Mouse (Mus musculus): ENCODE data around the gene Pjvk. TPM values are rescaled to one million over a fixed set of nuclear protein-coding genes. Genes with fewer than 3 reads are reported as not detected.

Pjvk gene
- polyA plus RNA-seq, 1 experiment from 2014 or later: 1.0 TPM

GRCm38 (mm10) chr2:76639637-76640036 is 8.6 kb upstream of the Pjvk start:
- Histone ChIP-seq H3K9ac (replicated peaks) (no peak overlapping the region), H3K4me3 (no peak overlapping the region), H3K4me2 (replicated peaks) (no peak overlapping the region), H3K27ac (replicated peaks) (no peak overlapping the region), H3K9me3 (no peaks in the 10 kb centered on the region), H3K27me3 (no peaks in the 10 kb centered on the region), H3K4me1 (no peaks in the 10 kb centered on the region; the same call in 1 of the 2 replicates), H3K36me3 (peaks cover 81% of the 10 kb centered on the region)
- 99% methylated on average over 2 of the region's 2 CpGs for WGBS
- ATAC-seq (ENCODE audit: low FRiP score, low read depth): no peak

GRCm38 (mm10) chr2:76643801-76644200 is 4.5 kb upstream of the Pjvk start:
- Histone ChIP-seq H3K4me1 (peaks cover 13% of the 10 kb centered on the region), H3K36me3 (peaks cover 46% of the 10 kb centered on the region), H3K4me2 (replicated peaks) (no peak overlapping the region), H3K27ac (replicated peaks) (no peak overlapping the region), H3K9me3 (no peaks in the 10 kb centered on the region), H3K9ac (replicated peaks) (no peak overlapping the region), H3K4me3 (no peak overlapping the region), H3K27me3 (no peaks in the 10 kb centered on the region)
- ATAC-seq (ENCODE audit: low FRiP score, low read depth): no peak

GRCm38 (mm10) chr2:76647441-76647869 is 821 bp upstream of the Pjvk start:
- H3K27me3 ChIP-seq: no peaks in the 10 kb centered on the region
- ATAC-seq (ENCODE audit: low FRiP score, low read depth): peak; percentile 69

DNA sequence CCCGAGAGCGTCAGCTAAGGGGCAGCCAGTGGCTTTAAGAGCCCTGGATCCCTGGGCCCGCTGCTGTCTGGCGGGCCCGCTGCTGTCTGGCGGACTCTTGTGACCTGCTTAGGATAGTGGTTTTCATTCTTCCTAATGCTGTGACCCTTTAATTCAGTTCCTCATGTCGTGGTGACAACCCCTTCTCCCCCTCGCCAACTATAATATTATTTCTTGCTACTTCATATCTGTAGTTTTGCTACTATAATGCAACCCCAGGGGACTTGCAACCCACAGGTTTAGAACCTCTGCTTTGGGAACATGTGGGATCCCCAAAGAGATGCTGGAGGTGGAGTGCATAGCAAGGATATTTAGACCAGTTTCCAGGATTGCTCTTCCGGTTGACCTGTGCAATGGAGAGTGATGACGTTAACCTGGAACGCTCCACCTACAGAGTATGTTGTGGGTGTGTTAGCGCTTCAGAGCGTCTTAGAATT is 428 bp downstream of the Pjvk start:
- peak; percentile 35 for ATAC-seq (ENCODE audit: low FRiP score, low read depth)
- peak overlapping the region; percentile 51; the same call in 1 of the 2 replicates for H3K9ac ChIP-seq (replicated peaks)
- peak overlapping the region; percentile 69 for H3K4me2 ChIP-seq (replicated peaks)
- WGBS: 28% methylated on average over 13 of the region's 13 CpGs
- peak overlapping the region; percentile 68 for H3K4me3 ChIP-seq
- H3K4me1 ChIP-seq: peaks cover 15% of the 10 kb centered on the region
- H3K36me3 ChIP-seq: 0 out of 2 replicates have a peak, but pooled peaks cover 6% of the 10 kb centered on the region
- peak overlapping the region; percentile 92 for H3K27ac ChIP-seq (replicated peaks)
- 0 out of 2 replicates have a peak, but pooled peaks cover 2% of the 10 kb centered on the region for H3K9me3 ChIP-seq
- H3K27me3 ChIP-seq: no peaks in the 10 kb centered on the region

More at GRCm38 (mm10) chr2:76647441-76647869, 821 bp upstream of the Pjvk start:
- H3K9ac ChIP-seq (replicated peaks): peak overlapping the region; percentile 73
- H3K27ac ChIP-seq (replicated peaks): peak overlapping the region; percentile 92
- peak overlapping the region; percentile 68 for H3K4me3 ChIP-seq
- H3K9me3 ChIP-seq: no peaks in the 10 kb centered on the region
- H3K4me1 ChIP-seq: peaks cover 15% of the 10 kb centered on the region
- peak overlapping the region; percentile 69 for H3K4me2 ChIP-seq (replicated peaks)
- WGBS: under 1% methylated on average over 31 of the region's 32 CpGs
- H3K36me3 ChIP-seq: peaks cover 16% of the 10 kb centered on the region

GRCm38 (mm10) chr2:76653070-76653469 is 4.8 kb downstream of the Pjvk start:
- Histone ChIP-seq H3K27ac (replicated peaks) (no peak overlapping the region), H3K36me3 (no peaks in the 10 kb centered on the region), H3K9me3 (0 out of 2 replicates have a peak, but pooled peaks cover 2% of the 10 kb centered on the region), H3K9ac (replicated peaks) (no peak overlapping the region), H3K27me3 (no peaks in the 10 kb centered on the region), H3K4me1 (peaks cover 5% of the 10 kb centered on the region; the same call in 1 of the 2 replicates), H3K4me3 (no peak overlapping the region), H3K4me2 (replicated peaks) (no peak overlapping the region)
- ATAC-seq (ENCODE audit: low FRiP score, low read depth): no peak
- 97% methylated on average over 4 of the region's 4 CpGs for WGBS

DNA sequence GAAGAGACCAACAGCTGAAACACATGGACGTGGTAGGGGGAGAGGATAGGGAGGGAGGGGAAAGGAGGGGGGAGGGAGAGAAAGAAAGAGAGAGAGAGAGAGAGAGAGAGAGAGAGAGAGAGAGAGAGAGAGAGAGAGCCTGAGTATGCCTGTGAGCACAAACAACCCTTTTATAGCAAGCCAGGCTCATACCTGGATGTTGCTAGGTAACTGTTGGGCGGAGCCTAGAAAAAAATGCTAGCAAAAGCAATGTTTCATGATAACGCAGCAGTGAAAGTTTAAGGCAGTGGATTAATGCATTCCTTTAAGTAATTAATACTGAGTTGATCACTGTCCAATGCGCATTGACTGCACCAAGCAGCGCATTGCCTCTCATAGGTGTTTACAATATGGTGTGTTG is 6.4 kb downstream of the Pjvk start:
- H3K9ac ChIP-seq (replicated peaks): no peak overlapping the region
- H3K4me3 ChIP-seq: no peak overlapping the region

GRCm38 (mm10) chr2:76655444-76655843 is 7.2 kb downstream of the Pjvk start:
- Histone ChIP-seq H3K36me3 (no peaks in the 10 kb centered on the region), H3K27ac (replicated peaks) (no peak overlapping the region), H3K4me1 (no peaks in the 10 kb centered on the region), H3K27me3 (no peaks in the 10 kb centered on the region), H3K4me3 (no peak overlapping the region), H3K9ac (replicated peaks) (no peak overlapping the region), H3K4me2 (replicated peaks) (no peak overlapping the region), H3K9me3 (0 out of 2 replicates have a peak, but pooled peaks cover 2% of the 10 kb centered on the region)
- WGBS: 86% methylated on average over 3 of the region's 3 CpGs
- no peak for ATAC-seq (ENCODE audit: low FRiP score, low read depth)

More for the DNA sequence above, 6.4 kb downstream of the Pjvk start:
- H3K4me1 ChIP-seq: no peaks in the 10 kb centered on the region
- no peak overlapping the region for H3K4me2 ChIP-seq (replicated peaks)
- no peak for ATAC-seq (ENCODE audit: low FRiP score, low read depth)
- 81% methylated on average over 5 of the region's 5 CpGs for WGBS
- H3K27ac ChIP-seq (replicated peaks): no peak overlapping the region
- no peaks in the 10 kb centered on the region for H3K27me3 ChIP-seq
- 0 out of 2 replicates have a peak, but pooled peaks cover 2% of the 10 kb centered on the region for H3K9me3 ChIP-seq
- no peaks in the 10 kb centered on the region for H3K36me3 ChIP-seq

DNA sequence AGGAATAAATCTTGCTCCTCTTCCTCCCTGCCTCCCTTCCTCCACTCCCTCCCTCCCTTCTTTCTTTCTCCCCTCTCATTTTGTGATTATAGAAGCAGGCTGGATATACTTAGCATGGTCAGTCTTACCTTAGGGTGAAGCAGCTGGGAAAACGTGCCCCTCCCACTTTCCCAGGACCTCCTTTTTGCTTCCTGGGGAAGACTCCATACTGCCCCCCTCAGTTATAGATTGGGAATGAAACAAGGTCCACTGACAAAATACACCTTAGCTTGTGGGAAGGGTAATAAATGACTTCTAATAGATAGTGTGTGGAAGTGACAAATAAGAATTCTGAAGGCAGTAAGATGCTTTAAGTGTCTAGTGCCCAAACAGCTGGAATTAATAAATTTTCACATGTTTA is 7.7 kb downstream of the Pjvk start:
- H3K4me2 ChIP-seq (replicated peaks): no peak overlapping the region
- H3K9me3 ChIP-seq: 0 out of 2 replicates have a peak, but pooled peaks cover 2% of the 10 kb centered on the region
- H3K36me3 ChIP-seq: no peaks in the 10 kb centered on the region
- H3K27me3 ChIP-seq: no peaks in the 10 kb centered on the region
- no peaks in the 10 kb centered on the region for H3K4me1 ChIP-seq
- no peak for ATAC-seq (ENCODE audit: low FRiP score, low read depth)
- no peak overlapping the region for H3K4me3 ChIP-seq
- no peak overlapping the region for H3K27ac ChIP-seq (replicated peaks)
- 9% methylated on average over 1 of the region's 1 CpGs for WGBS
- H3K9ac ChIP-seq (replicated peaks): no peak overlapping the region

DNA sequence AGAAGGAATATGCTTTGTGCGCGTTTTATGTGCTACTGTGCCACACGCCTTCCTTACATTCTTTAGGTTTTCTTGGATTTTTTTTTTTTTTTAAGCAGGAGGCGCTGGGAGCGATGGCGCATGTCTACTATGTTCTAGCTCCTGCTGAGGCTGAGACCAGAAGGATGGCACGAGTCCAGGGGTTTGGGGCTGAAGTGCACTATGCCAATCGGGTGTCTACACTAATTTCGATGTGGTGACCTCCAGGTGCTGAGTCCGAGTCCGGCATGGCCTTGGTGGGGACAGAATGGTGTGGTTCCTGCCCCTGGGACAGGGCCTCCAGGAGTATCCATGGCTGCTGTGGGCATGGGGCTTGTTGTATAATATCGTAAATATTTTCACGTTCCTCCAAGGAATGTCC is 10.3 kb downstream of the Pjvk start:
- no peak overlapping the region for H3K4me2 ChIP-seq (replicated peaks)
- 84% methylated on average over 13 of the region's 13 CpGs for WGBS
- no peak overlapping the region for H3K4me3 ChIP-seq
- ATAC-seq (ENCODE audit: low FRiP score, low read depth): no peak
- no peaks in the 10 kb centered on the region for H3K4me1 ChIP-seq
- no peak overlapping the region for H3K9ac ChIP-seq (replicated peaks)
- H3K27me3 ChIP-seq: no peaks in the 10 kb centered on the region
- peaks cover 14% of the 10 kb centered on the region for H3K36me3 ChIP-seq
- no peak overlapping the region for H3K27ac ChIP-seq (replicated peaks)
- no peaks in the 10 kb centered on the region for H3K9me3 ChIP-seq

GRCm38 (mm10) chr2:76659419-76659818 is 11.1 kb downstream of the Pjvk start:
- ATAC-seq (ENCODE audit: low FRiP score, low read depth): no peak
- H3K36me3 ChIP-seq: peaks cover 19% of the 10 kb centered on the region
- H3K4me1 ChIP-seq: no peaks in the 10 kb centered on the region
- no peak overlapping the region for H3K4me2 ChIP-seq (replicated peaks)
- H3K27me3 ChIP-seq: no peaks in the 10 kb centered on the region
- no peak overlapping the region for H3K4me3 ChIP-seq
- no peak overlapping the region for H3K27ac ChIP-seq (replicated peaks)
- WGBS: 57% methylated on average over 6 of the region's 8 CpGs
- H3K9ac ChIP-seq (replicated peaks): no peak overlapping the region
- no peaks in the 10 kb centered on the region for H3K9me3 ChIP-seq

- Histone ChIP-seq H3K4me3 (no peak overlapping the region), H3K27me3 (no peaks in the 10 kb centered on the region)
- 95% methylated on average over 7 of the region's 7 CpGs for WGBS
These were observed 17.3 kb downstream of the Pjvk start for GRCm38 (mm10) chr2:76665531-76665930.

DNA sequence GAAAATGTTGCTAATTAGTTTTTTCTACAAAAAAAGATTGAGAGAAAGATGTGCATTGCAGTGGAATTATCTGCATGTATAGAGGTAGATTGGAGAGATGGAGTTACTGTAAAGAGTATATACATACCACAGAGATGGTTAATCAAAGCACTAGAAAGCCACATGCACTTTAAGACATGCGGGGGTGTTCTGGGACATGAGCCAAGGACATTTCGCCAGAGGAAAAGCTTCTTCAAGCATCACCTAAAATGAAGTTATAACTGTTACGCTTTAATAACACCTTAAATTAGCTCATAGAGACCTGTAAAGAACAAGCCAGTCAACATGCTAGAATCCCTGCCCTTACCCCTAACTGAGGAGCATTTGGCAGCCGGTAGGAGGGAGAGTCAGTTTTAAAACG is 18.9 kb downstream of the Pjvk start:
- 88% methylated on average over 5 of the region's 5 CpGs for WGBS
- Histone ChIP-seq H3K36me3 (peaks cover 26% of the 10 kb centered on the region), H3K4me1 (no peaks in the 10 kb centered on the region; the same call in 1 of the 2 replicates), H3K4me2 (replicated peaks) (no peak overlapping the region), H3K9me3 (no peaks in the 10 kb centered on the region), H3K27ac (replicated peaks) (no peak overlapping the region), H3K9ac (replicated peaks) (no peak overlapping the region), H3K27me3 (no peaks in the 10 kb centered on the region), H3K4me3 (no peak overlapping the region)
- ATAC-seq (ENCODE audit: low FRiP score, low read depth): no peak

More at GRCm38 (mm10) chr2:76665531-76665930, 17.3 kb downstream of the Pjvk start:
- Histone ChIP-seq H3K4me1 (no peaks in the 10 kb centered on the region), H3K36me3 (peaks cover 32% of the 10 kb centered on the region), H3K27ac (replicated peaks) (no peak overlapping the region), H3K4me2 (replicated peaks) (no peak overlapping the region), H3K9ac (replicated peaks) (no peak overlapping the region), H3K9me3 (no peaks in the 10 kb centered on the region)
- no peak for ATAC-seq (ENCODE audit: low FRiP score, low read depth)

DNA sequence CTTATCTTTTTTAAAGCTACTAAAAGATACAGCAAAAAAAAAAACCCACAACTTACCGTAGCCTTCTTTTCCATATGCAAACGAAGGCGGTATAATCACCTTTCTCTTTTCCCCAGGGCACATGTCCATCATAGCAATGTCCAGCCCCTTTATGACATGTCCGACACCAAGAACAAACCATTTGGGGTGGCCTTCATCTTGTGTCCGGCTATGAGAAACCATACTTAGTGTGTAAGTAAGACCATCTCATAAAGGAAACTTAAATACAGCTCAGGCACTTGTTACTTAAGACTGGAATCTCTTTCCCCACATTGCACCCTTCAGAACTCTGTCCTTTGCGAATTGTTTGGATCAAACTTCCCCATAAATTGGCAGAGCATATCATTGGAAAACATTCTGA is 23.4 kb downstream of the Pjvk start:
- H3K36me3 ChIP-seq: no peaks in the 10 kb centered on the region
- peak overlapping the region; percentile 43 for H3K4me3 ChIP-seq
- WGBS: 88% methylated on average over 6 of the region's 6 CpGs
- peak overlapping the region; percentile 57 for H3K4me2 ChIP-seq (replicated peaks)
- no peaks in the 10 kb centered on the region for H3K9me3 ChIP-seq
- peaks cover 13% of the 10 kb centered on the region for H3K4me1 ChIP-seq
- no peak overlapping the region for H3K9ac ChIP-seq (replicated peaks)
- no peak for ATAC-seq (ENCODE audit: low FRiP score, low read depth)
- H3K27me3 ChIP-seq: no peaks in the 10 kb centered on the region
- no peak overlapping the region for H3K27ac ChIP-seq (replicated peaks)
